Mouse (Mus musculus) limb, embryonic 10.5 days (tissue): Measurements from ENCODE around the gene Pafah2. TPM values are rescaled to one million over a fixed set of nuclear protein-coding genes. Genes with fewer than 3 reads are reported as not detected.
A peak's percentile ranks its signal among the peaks of the same experiment; 100 is the strongest.
"Not testable (repeated sequence)": the region's sequence is repeated elsewhere in the genome, so short reads cannot be mapped to it uniquely, and the experiment has no call there.

Experiments
- DNase-seq: peaks from one replicate; pipeline ENCODE4 v3.0.0-alpha.2; 2017; ENCODE audit warnings: low spot score
- H3K27ac ChIP-seq: fragments of 300-500 bp; sonication (generic); 2 replicates; pipeline ENCODE4 v1.5.1; 2016; ENCODE audit warnings: mild to moderate bottlenecking
- H3K27me3 ChIP-seq: fragments of 300-500 bp; sonication (generic); 2 replicates; pipeline ENCODE4 v1.6.1; 2016; ENCODE audit warnings: low read depth, mild to moderate bottlenecking; ENCODE audit not compliant: poor library complexity, severe bottlenecking
- H3K36me3 ChIP-seq: fragments of 300-500 bp; sonication (generic); 2 replicates; pipeline ENCODE4 v1.6.1; 2016; ENCODE audit warnings: mild to moderate bottlenecking, moderate library complexity
- H3K4me1 ChIP-seq: fragments of 300-500 bp; sonication (generic); 2 replicates; pipeline ENCODE4 v1.6.1; 2016
- H3K4me3 ChIP-seq: fragments of 300-500 bp; sonication (generic); 2 replicates; pipeline ENCODE4 v1.5.1; 2016; ENCODE audit warnings: mild to moderate bottlenecking, moderate library complexity
- H3K9me3 ChIP-seq: fragments of 300-500 bp; sonication (generic); replicated peaks from 2 replicates; pipeline ENCODE4 v1.6.1; 2016; ENCODE audit warnings: mild to moderate bottlenecking
- WGBS: fragments of 180-500 bp; shearing (Covaris S2); methylation state at CpG from one replicate; pipeline ENCODE4 v1.1.7; 2016; 5-methylcytosine and 5-hydroxymethylcytosine counted together
- polyA plus RNA-seq: library from polyadenylated mRNA; unstranded; fragments of >200 nt; fragmentation: Nextera tagmentation; extraction: Ambion mirVana; gene quantifications from 2 replicates; pipeline ENCODE4 v1.2.1, GENCODE M21; 2016

The Pafah2 gene
- polyA plus RNA-seq, 1 experiment from 2014 or later: 8.6 TPM

- not testable (repeated sequence) for H3K36me3 ChIP-seq, DNase-seq, H3K9me3 ChIP-seq, H3K4me3 ChIP-seq, H3K27ac ChIP-seq, H3K27me3 ChIP-seq, H3K4me1 ChIP-seq
- WGBS: 96% methylated on average over 2 of the region's 6 CpGs
Measured at GRCm38 (mm10) chr4:134383750-134384149, 12.4 kb upstream of the Pafah2 start, which contains the start of gene Extl1. Gene Extl1 (minus strand): TSS chr4:134383850.

- no peaks in the 10 kb centered on the region for H3K36me3 ChIP-seq
- no peaks in the 10 kb centered on the region for H3K27me3 ChIP-seq
- H3K27ac ChIP-seq: no peak overlapping the region
- no peak overlapping the region for H3K4me3 ChIP-seq
- H3K9me3 ChIP-seq: no peaks in the 10 kb centered on the region
- no peak for DNase-seq
- H3K4me1 ChIP-seq: peaks cover under 1% of the 10 kb centered on the region; the same call in 1 of the 2 replicates
- 81% methylated on average over 6 of the region's 6 CpGs for WGBS
Measured at GRCm38 (mm10) chr4:134387268-134387667, 8.9 kb upstream of the Pafah2 start.

- Histone ChIP-seq H3K36me3 (no peaks in the 10 kb centered on the region), H3K27me3 (no peaks in the 10 kb centered on the region), H3K4me3 (no peak overlapping the region), H3K4me1 (peaks cover 11% of the 10 kb centered on the region), H3K27ac (no peak overlapping the region), H3K9me3 (no peaks in the 10 kb centered on the region)
- peak; percentile 84 for DNase-seq
- WGBS: 13% methylated on average over 5 of the region's 5 CpGs
Measured at GRCm38 (mm10) chr4:134388397-134388796, 7.7 kb upstream of the Pafah2 start.

GRCm38 (mm10) chr4:134391636-134392035, 4.5 kb upstream of the Pafah2 start:
- Histone ChIP-seq H3K4me1 (peaks cover 14% of the 10 kb centered on the region), H3K4me3 (no peak overlapping the region), H3K27me3 (no peaks in the 10 kb centered on the region), H3K27ac (no peak overlapping the region), H3K36me3 (no peaks in the 10 kb centered on the region), H3K9me3 (no peaks in the 10 kb centered on the region)
- WGBS: 94% methylated on average over 1 of the region's 1 CpGs
- no peak for DNase-seq

GRCm38 (mm10) chr4:134392595-134392994, 3.5 kb upstream of the Pafah2 start:
- H3K27ac ChIP-seq: peak overlapping the region; percentile 57; the same call in 1 of the 2 replicates
- peak overlapping the region; percentile 13; the same call in 1 of the 2 replicates for H3K4me3 ChIP-seq
- WGBS: 27% methylated on average over 8 of the region's 8 CpGs
- H3K27me3 ChIP-seq: no peaks in the 10 kb centered on the region
- H3K4me1 ChIP-seq: peaks cover 24% of the 10 kb centered on the region
- no peaks in the 10 kb centered on the region for H3K9me3 ChIP-seq
- no peaks in the 10 kb centered on the region for H3K36me3 ChIP-seq
- DNase-seq: no peak

GRCm38 (mm10) chr4:134393026-134393425, 3.1 kb upstream of the Pafah2 start:
- Histone ChIP-seq H3K27me3 (no peaks in the 10 kb centered on the region), H3K9me3 (no peaks in the 10 kb centered on the region), H3K4me3 (no peak overlapping the region), H3K27ac (peak overlapping the region; percentile 57; the same call in 1 of the 2 replicates), H3K4me1 (peaks cover 28% of the 10 kb centered on the region), H3K36me3 (no peaks in the 10 kb centered on the region)
- DNase-seq: peak; percentile 50
- WGBS: 31% methylated on average over 12 of the region's 12 CpGs

- no peak overlapping the region for H3K27ac ChIP-seq
Measured at GRCm38 (mm10) chr4:134395142-134395541, 978 bp upstream of the Pafah2 start.

GRCm38 (mm10) chr4:134397121-134397520, 1.0 kb downstream of the Pafah2 start:
- DNase-seq: no peak
- WGBS: 53% methylated on average over 7 of the region's 7 CpGs

More at GRCm38 (mm10) chr4:134395142-134395541, 978 bp upstream of the Pafah2 start:
- WGBS: 88% methylated on average over 7 of the region's 7 CpGs
- Histone ChIP-seq H3K4me3 (no peak overlapping the region), H3K9me3 (no peaks in the 10 kb centered on the region), H3K27me3 (no peaks in the 10 kb centered on the region), H3K4me1 (peaks cover 29% of the 10 kb centered on the region), H3K36me3 (no peaks in the 10 kb centered on the region)
- no peak for DNase-seq

GRCm38 (mm10) chr4:134397732-134398131, 1.6 kb downstream of the Pafah2 start:
- Histone ChIP-seq H3K27me3 (no peaks in the 10 kb centered on the region), H3K4me3 (no peak overlapping the region), H3K27ac (no peak overlapping the region), H3K9me3 (no peaks in the 10 kb centered on the region), H3K36me3 (no peaks in the 10 kb centered on the region), H3K4me1 (peaks cover 45% of the 10 kb centered on the region)
- no peak for DNase-seq
- WGBS: 88% methylated on average over 9 of the region's 9 CpGs

More at GRCm38 (mm10) chr4:134397121-134397520, 1.0 kb downstream of the Pafah2 start:
- no peaks in the 10 kb centered on the region for H3K36me3 ChIP-seq
- no peaks in the 10 kb centered on the region for H3K27me3 ChIP-seq
- peak overlapping the region; percentile 57 for H3K4me3 ChIP-seq
- peak overlapping the region; percentile 71 for H3K27ac ChIP-seq
- H3K4me1 ChIP-seq: peaks cover 48% of the 10 kb centered on the region
- H3K9me3 ChIP-seq: no peaks in the 10 kb centered on the region

- H3K27me3 ChIP-seq: no peaks in the 10 kb centered on the region
- H3K9me3 ChIP-seq: no peaks in the 10 kb centered on the region
- H3K27ac ChIP-seq: no peak overlapping the region
- DNase-seq: no peak
- H3K4me1 ChIP-seq: peaks cover 42% of the 10 kb centered on the region
- WGBS: 40% methylated on average over 5 of the region's 5 CpGs
- 0 out of 2 replicates have a peak, but pooled peaks cover 2% of the 10 kb centered on the region for H3K36me3 ChIP-seq
- H3K4me3 ChIP-seq: no peak overlapping the region
Measured at GRCm38 (mm10) chr4:134400206-134400605, 4.1 kb downstream of the Pafah2 start.

GRCm38 (mm10) chr4:134401181-134401661, 5.1 kb downstream of the Pafah2 start:
- Histone ChIP-seq H3K4me1 (peaks cover 42% of the 10 kb centered on the region), H3K27me3 (no peaks in the 10 kb centered on the region), H3K9me3 (no peaks in the 10 kb centered on the region), H3K4me3 (peak overlapping the region; percentile 50), H3K27ac (peak overlapping the region; percentile 72), H3K36me3 (0 out of 2 replicates have a peak, but pooled peaks cover 2% of the 10 kb centered on the region)
- 14% methylated on average over 19 of the region's 19 CpGs for WGBS
- DNase-seq: peak; percentile 71

- H3K36me3 ChIP-seq: 0 out of 2 replicates have a peak, but pooled peaks cover 2% of the 10 kb centered on the region
- DNase-seq: no peak
- 69% methylated on average over 16 of the region's 16 CpGs for WGBS
- H3K4me3 ChIP-seq: peak overlapping the region; percentile 50; the same call in 1 of the 2 replicates
- H3K4me1 ChIP-seq: peaks cover 35% of the 10 kb centered on the region
- H3K27ac ChIP-seq: no peak overlapping the region; the same call in 1 of the 2 replicates
- no peaks in the 10 kb centered on the region for H3K9me3 ChIP-seq
- H3K27me3 ChIP-seq: no peaks in the 10 kb centered on the region
Measured at GRCm38 (mm10) chr4:134401856-134402570, 5.9 kb downstream of the Pafah2 start.

- 80% methylated on average over 16 of the region's 16 CpGs for WGBS
- peaks cover 29% of the 10 kb centered on the region for H3K4me1 ChIP-seq
- H3K27ac ChIP-seq: no peak overlapping the region
- no peaks in the 10 kb centered on the region for H3K9me3 ChIP-seq
- 0 out of 2 replicates have a peak, but pooled peaks cover 2% of the 10 kb centered on the region for H3K36me3 ChIP-seq
- no peaks in the 10 kb centered on the region for H3K27me3 ChIP-seq
- H3K4me3 ChIP-seq: no peak overlapping the region
- no peak for DNase-seq
Measured at GRCm38 (mm10) chr4:134402571-134403262, 6.6 kb downstream of the Pafah2 start.
